Mouse (Mus musculus) kidney, embryonic 15.5 days (tissue): ENCODE measurements around the gene Ube2e1. TPM values are rescaled to one million over a fixed set of nuclear protein-coding genes. Genes with fewer than 3 reads are reported as not detected.

ENCODE experiments used
- ATAC-seq: fragments of 200-750 bp; cut with Nextera tagmentation; replicated peaks from 2 replicates; pipeline ENCODE4 v1.8.0; 2017; ENCODE audit warnings: moderate TSS enrichment; ENCODE audit not compliant: low FRiP score
- H3K27ac ChIP-seq: fragments of 300-500 bp; sonication (generic); 2 replicates; pipeline ENCODE4 v1.5.1; 2015; ENCODE audit warnings: mild to moderate bottlenecking, inconsistent platforms
- H3K27me3 ChIP-seq: fragments of 300-500 bp; sonication (generic); 2 replicates; pipeline ENCODE4 v1.6.1; 2015; ENCODE audit warnings: inconsistent platforms
- H3K36me3 ChIP-seq: fragments of 300-500 bp; sonication (generic); 2 replicates; pipeline ENCODE4 v1.6.1; 2015; ENCODE audit warnings: inconsistent platforms
- H3K4me1 ChIP-seq: fragments of 300-500 bp; sonication (generic); 2 replicates; pipeline ENCODE4 v1.6.1; 2015; ENCODE audit warnings: inconsistent platforms
- H3K4me2 ChIP-seq: fragments of 300-500 bp; sonication (generic); 2 replicates; pipeline ENCODE4 v1.6.1; 2015; ENCODE audit warnings: moderate library complexity, mild to moderate bottlenecking, inconsistent platforms
- H3K4me3 ChIP-seq: fragments of 300-500 bp; sonication (generic); replicated peaks from 2 replicates; pipeline ENCODE4 v1.5.1; 2015; ENCODE audit warnings: mild to moderate bottlenecking, inconsistent platforms
- H3K9ac ChIP-seq: fragments of 300-500 bp; sonication (generic); 2 replicates; pipeline ENCODE4 v1.6.1; 2015; ENCODE audit warnings: mild to moderate bottlenecking, inconsistent platforms
- H3K9me3 ChIP-seq: fragments of 300-500 bp; sonication (generic); replicated peaks from 2 replicates; pipeline ENCODE4 v1.6.1; 2016; ENCODE audit warnings: inconsistent platforms
- WGBS: fragments of 180-500 bp; shearing (Covaris S2); methylation state at CpG from one replicate; pipeline ENCODE4 v1.1.7; 2015; ENCODE audit warnings: mixed read lengths; 5-methylcytosine and 5-hydroxymethylcytosine counted together
- polyA plus RNA-seq: library from polyadenylated mRNA; unstranded; fragments of >200 nt; fragmentation: Nextera tagmentation; extraction: Ambion mirVana; gene quantifications from 2 replicates; pipeline ENCODE4 v1.2.1, GENCODE M21; 2015

Gene Ube2e1
- polyA plus RNA-seq, 1 experiment from 2014 or later: 140 TPM

DNA sequence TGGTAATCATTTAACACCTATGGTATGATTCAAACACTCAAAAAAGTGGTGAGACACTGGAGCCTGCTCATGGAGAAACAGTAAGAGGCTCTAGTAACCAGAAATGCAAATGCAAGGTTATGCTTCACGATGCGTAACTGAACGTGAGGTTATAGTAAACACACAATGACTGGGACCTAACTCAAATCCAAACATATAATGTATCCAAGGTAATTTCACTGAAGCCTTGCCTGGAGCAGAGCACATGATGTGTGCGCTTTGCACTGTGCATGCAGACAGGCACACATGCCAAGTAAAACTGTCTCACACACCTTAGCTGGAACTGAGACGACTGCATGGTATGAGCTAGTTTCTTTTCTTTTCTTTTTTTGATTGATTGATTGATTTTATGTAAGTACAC is 27.5 kb downstream of the Ube2e1 start:
- no peaks in the 10 kb centered on the region for H3K27me3 ChIP-seq
- 71% methylated on average over 5 of the region's 5 CpGs for WGBS
- H3K4me1 ChIP-seq: peaks cover 5% of the 10 kb centered on the region; the same call in 1 of the 2 replicates
- H3K9ac ChIP-seq: no peak overlapping the region
- ATAC-seq: peak; percentile 77
- H3K4me2 ChIP-seq: no peak overlapping the region
- H3K9me3 ChIP-seq: no peaks in the 10 kb centered on the region
- H3K27ac ChIP-seq: 0 out of 2 replicates have a peak overlapping the region, but pooled peaks have one; percentile 32
- H3K4me3 ChIP-seq: no peak overlapping the region
- peaks cover 12% of the 10 kb centered on the region for H3K36me3 ChIP-seq

DNA sequence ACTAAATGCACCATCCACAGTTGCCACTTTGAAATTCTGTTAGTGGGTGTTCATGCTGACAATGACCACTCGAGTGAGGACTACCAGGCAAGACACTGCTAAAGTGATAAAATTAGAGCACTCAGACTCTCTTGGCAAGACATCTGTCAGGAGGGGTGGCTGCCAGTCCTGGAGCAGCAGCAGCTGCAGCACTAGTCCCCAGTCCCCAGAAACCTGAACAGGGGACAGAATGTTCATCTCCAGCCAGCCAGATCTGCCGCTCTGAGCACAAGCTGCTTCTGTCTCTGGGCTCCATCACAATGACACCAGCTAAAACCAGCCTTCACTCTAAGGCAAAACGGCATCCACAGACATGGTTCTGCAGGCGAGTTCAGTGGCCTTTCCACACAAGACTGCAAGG is 28.4 kb downstream of the Ube2e1 start:
- Histone ChIP-seq H3K9ac (0 out of 2 replicates have a peak overlapping the region, but pooled peaks have one; percentile 10), H3K4me1 (peaks cover 5% of the 10 kb centered on the region; the same call in 1 of the 2 replicates), H3K27ac (no peak overlapping the region), H3K4me3 (no peak overlapping the region), H3K36me3 (peaks cover 12% of the 10 kb centered on the region), H3K27me3 (no peaks in the 10 kb centered on the region), H3K9me3 (no peaks in the 10 kb centered on the region), H3K4me2 (no peak overlapping the region)
- no peak for ATAC-seq
- 76% methylated on average over 4 of the region's 4 CpGs for WGBS

DNA sequence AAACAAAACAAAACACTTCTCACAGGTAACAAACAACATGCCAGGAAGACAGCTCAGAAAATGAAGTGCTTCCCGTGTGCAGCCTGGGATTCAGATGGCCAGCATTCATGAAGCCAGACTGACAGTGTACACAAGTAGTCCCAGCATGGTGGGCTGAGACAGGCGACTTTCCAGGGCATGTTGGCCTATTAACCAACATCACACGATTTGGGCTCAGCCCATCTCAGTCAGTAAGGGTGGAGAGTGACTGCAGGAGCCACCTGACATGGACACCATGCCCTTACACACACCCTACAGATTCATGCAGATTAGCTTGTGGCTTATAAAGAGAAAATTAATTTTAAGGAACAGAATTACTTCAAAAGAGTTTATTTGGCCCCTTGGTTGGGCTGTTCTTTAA is 28.9 kb downstream of the Ube2e1 start:
- Histone ChIP-seq H3K9me3 (no peaks in the 10 kb centered on the region), H3K36me3 (peaks cover 12% of the 10 kb centered on the region), H3K9ac (no peak overlapping the region), H3K27ac (no peak overlapping the region), H3K27me3 (no peaks in the 10 kb centered on the region), H3K4me3 (no peak overlapping the region), H3K4me2 (no peak overlapping the region), H3K4me1 (peaks cover 5% of the 10 kb centered on the region; the same call in 1 of the 2 replicates)
- 85% methylated on average over 3 of the region's 3 CpGs for WGBS
- no peak for ATAC-seq

DNA sequence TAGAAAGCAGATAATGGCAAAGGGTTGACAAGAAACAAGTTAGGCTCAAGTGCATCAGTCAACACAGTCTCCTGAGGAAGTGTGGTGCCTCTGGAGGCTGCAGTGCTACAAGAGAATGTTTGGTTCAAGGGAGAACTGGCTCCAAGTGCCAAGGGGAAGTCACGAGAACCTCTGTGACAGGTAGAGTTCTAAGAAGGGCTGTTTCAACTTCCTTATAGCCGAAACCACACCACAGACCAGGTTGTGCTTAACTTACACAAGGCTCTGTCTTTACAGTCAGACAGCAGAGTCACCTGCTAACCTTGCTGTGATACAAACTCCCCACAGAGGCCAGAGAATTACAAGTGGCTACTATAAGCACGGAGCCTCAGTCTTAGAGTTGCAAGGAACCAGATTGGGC is 30.1 kb downstream of the Ube2e1 start:
- ATAC-seq: no peak
- WGBS: 86% methylated on average over 3 of the region's 3 CpGs
- Histone ChIP-seq H3K4me1 (peaks cover 5% of the 10 kb centered on the region; the same call in 1 of the 2 replicates), H3K27me3 (no peaks in the 10 kb centered on the region), H3K9me3 (no peaks in the 10 kb centered on the region), H3K36me3 (peaks cover 12% of the 10 kb centered on the region), H3K4me3 (no peak overlapping the region), H3K27ac (no peak overlapping the region), H3K9ac (no peak overlapping the region), H3K4me2 (no peak overlapping the region)

DNA sequence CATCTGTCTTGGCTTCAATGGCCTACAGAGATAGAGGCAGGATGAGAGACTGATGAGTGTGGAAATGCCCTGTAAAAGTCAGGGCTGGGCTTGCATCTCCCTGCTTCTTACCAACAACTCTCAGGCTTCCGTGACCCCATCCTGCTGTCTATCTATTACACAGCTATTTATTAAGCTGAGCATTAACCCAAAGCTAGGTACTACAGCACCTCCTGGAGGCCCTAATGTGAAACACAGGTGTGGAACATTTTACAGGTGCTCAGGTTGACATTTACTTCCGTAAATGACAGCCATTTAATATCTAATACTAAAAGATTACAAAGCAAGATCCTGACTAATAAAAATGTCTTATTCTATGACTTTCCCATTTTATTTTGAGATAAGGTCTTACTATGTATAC is 31.0 kb downstream of the Ube2e1 start:
- Histone ChIP-seq H3K27me3 (no peaks in the 10 kb centered on the region), H3K4me3 (no peak overlapping the region), H3K4me2 (no peak overlapping the region), H3K36me3 (peaks cover 7% of the 10 kb centered on the region), H3K9me3 (no peaks in the 10 kb centered on the region), H3K9ac (no peak overlapping the region), H3K27ac (no peak overlapping the region), H3K4me1 (peaks cover 5% of the 10 kb centered on the region; the same call in 1 of the 2 replicates)
- no peak for ATAC-seq
- WGBS: 89% methylated on average over 2 of the region's 2 CpGs

DNA sequence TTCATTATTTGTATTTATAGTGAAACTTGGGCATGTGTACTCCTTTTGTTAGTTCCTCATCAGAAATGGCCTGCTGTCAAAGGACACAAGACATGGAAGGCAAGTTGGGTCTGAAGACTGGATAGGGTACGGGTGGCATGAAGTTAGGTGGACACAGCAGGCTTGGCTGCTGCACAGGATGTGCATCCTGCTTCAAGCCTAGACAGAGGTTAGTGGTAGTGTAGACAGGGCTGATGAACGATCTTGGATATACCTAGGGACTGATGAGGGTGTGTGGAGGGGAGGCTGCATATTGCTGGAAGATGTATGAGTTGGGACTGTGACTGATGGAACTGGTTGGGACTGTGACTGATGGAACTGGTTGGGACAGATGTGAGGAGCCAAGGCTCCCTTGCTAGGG is 32.8 kb downstream of the Ube2e1 start:
- H3K9ac ChIP-seq: no peak overlapping the region
- no peak overlapping the region for H3K4me3 ChIP-seq
- H3K9me3 ChIP-seq: no peaks in the 10 kb centered on the region
- peaks cover under 1% of the 10 kb centered on the region; the same call in 1 of the 2 replicates for H3K4me1 ChIP-seq
- 89% methylated on average over 2 of the region's 2 CpGs for WGBS
- H3K27me3 ChIP-seq: no peaks in the 10 kb centered on the region
- no peak overlapping the region for H3K4me2 ChIP-seq
- no peak overlapping the region for H3K27ac ChIP-seq
- no peak for ATAC-seq
- H3K36me3 ChIP-seq: peaks cover 4% of the 10 kb centered on the region; the same call in 1 of the 2 replicates

DNA sequence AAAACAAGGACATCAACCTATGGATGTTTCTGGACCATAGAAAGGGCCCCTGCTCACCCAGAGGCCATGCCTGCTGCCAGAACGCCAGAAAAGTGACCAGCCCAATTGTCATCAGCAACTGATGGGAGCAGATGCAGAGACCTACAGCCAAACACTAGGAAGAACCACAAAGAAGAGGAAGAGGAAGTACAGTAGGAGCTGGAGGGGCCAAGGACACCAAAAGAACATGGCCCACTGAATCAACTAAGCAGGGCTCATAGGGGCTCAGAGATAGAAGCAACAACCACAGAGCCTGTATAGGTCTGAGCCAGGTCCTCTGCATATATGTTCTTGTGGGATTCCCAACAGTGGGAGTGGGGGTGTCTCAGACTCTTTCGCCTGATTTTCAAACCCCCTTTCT is 34.2 kb downstream of the Ube2e1 start:
- Histone ChIP-seq H3K9ac (no peak overlapping the region), H3K4me3 (no peak overlapping the region), H3K9me3 (no peaks in the 10 kb centered on the region), H3K36me3 (peaks cover 4% of the 10 kb centered on the region; the same call in 1 of the 2 replicates), H3K4me1 (no peaks in the 10 kb centered on the region), H3K27ac (no peak overlapping the region), H3K27me3 (no peaks in the 10 kb centered on the region), H3K4me2 (no peak overlapping the region)
- no peak for ATAC-seq
- 87% methylated on average over 2 of the region's 2 CpGs for WGBS

DNA sequence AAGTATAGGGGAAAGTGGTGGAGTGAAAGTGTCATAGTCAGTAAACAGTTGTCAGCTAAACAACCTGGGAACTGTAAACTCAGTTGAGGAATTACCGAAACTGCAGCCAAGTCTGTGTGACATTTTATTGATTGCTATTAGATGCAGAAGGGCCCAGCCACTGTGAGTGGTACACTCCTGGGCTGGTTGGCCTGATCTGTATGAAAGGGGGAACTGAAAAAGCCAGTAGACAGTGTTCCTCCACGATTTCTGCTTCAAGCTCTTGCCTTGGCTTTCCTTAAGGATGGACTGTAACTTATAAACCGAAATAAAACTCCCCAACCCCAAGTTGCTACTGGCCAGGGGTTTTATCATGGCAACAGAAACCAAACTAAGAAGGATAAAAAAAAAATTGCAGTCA is 39.1 kb downstream of the Ube2e1 start:
- Histone ChIP-seq H3K27me3 (no peaks in the 10 kb centered on the region), H3K9ac (no peak overlapping the region), H3K4me3 (no peak overlapping the region), H3K9me3 (no peaks in the 10 kb centered on the region), H3K27ac (no peak overlapping the region), H3K4me1 (no peaks in the 10 kb centered on the region), H3K4me2 (no peak overlapping the region), H3K36me3 (no peaks in the 10 kb centered on the region)
- no peak for ATAC-seq
- 81% methylated on average over 3 of the region's 3 CpGs for WGBS

DNA sequence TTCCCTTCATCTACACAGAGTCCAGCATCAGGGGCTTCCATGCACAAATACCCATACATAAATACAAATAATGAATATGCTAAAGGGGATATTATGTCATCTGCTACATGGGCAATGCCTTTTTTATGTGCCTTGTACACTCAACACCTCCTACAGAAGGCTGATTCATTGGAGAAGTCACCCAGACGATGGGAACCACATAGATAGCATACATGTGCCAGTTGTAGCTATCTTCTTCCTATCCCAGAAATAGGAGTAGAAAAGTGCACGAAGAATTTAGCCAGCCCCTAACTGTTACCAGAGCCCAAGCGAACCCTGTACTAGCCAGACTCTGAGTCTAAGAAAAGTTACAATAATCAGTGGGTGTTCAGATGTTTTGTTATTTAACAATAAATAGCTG is 39.5 kb downstream of the Ube2e1 start:
- Histone ChIP-seq H3K4me3 (no peak overlapping the region), H3K27ac (no peak overlapping the region), H3K27me3 (no peaks in the 10 kb centered on the region), H3K9me3 (no peaks in the 10 kb centered on the region), H3K9ac (no peak overlapping the region), H3K4me2 (no peak overlapping the region), H3K36me3 (no peaks in the 10 kb centered on the region), H3K4me1 (no peaks in the 10 kb centered on the region)
- ATAC-seq: no peak
- 91% methylated on average over 3 of the region's 3 CpGs for WGBS

DNA sequence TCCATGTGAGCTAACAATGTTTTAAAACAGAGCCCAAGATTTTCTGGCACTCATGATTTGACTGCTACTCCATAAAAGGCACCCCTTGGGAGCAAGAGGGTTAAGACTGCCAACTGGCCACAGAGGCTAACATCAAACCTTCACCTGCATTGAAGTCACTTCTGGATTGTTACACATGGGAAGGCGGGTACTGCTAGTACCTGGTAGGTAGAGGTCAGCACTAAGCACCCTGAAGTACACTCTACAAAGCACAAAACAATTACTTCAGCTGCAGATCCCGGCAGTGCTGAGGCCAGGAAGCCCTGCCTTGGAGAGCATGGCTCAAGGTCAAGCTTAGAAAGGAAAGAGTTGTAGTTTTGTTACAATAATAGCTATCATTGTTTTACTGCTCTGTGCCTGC is 44.3 kb downstream of the Ube2e1 start:
- H3K4me1 ChIP-seq: no peaks in the 10 kb centered on the region
- H3K9ac ChIP-seq: no peak overlapping the region
- no peak overlapping the region for H3K4me3 ChIP-seq
- ATAC-seq: no peak
- peaks cover 16% of the 10 kb centered on the region for H3K36me3 ChIP-seq
- H3K9me3 ChIP-seq: no peaks in the 10 kb centered on the region
- H3K4me2 ChIP-seq: no peak overlapping the region
- no peaks in the 10 kb centered on the region for H3K27me3 ChIP-seq
- WGBS: 68% methylated on average over 2 of the region's 2 CpGs
- H3K27ac ChIP-seq: no peak overlapping the region

DNA sequence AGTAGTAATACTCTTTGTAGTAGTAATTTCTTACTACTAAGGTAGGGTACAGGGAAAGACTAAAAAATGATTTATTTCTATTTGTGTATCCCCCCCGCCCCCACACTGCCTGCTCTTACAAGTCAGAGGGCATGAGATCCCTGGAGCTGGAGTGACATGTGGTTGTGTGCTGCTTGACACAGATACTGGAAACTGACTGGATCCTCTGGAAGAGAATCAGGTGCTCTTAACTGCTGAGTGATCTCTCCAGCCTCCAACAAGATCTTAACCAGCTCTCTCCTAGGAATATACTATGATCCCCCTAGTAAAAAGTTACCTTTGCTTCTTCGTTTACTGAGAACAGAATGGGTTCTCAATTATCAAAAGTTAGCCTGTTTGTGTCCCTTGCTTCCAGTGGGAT is 45.2 kb downstream of the Ube2e1 start:
- WGBS: 92% methylated on average over 2 of the region's 2 CpGs
- H3K9me3 ChIP-seq: no peaks in the 10 kb centered on the region
- no peak for ATAC-seq

DNA sequence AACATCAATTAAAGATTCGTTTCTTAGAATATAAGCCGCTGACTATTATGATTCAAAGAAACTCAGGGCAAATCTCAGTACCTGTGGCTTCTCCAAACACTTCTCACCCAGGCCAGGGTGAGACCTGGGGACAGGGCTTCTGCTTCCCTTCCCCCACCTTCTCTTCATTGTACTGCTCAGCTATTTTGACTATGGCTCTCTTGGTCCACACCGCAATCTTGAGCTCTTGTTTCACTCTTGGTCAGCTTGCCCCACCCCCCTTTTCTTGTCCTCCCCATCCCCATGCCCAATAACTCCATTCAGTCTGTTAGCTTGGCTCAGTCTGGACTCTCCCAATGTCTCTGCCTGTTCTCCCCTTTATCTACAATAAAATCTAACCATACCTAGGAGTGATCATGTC is 46.2 kb downstream of the Ube2e1 start:
- H3K4me2 ChIP-seq: no peak overlapping the region
- no peak overlapping the region for H3K4me3 ChIP-seq
- no peaks in the 10 kb centered on the region for H3K4me1 ChIP-seq
- no peak overlapping the region for H3K9ac ChIP-seq
- H3K27me3 ChIP-seq: no peaks in the 10 kb centered on the region
- H3K9me3 ChIP-seq: no peaks in the 10 kb centered on the region
- WGBS: 82% methylated on average over 3 of the region's 3 CpGs
- no peak overlapping the region for H3K27ac ChIP-seq
- no peak for ATAC-seq
- peaks cover 32% of the 10 kb centered on the region for H3K36me3 ChIP-seq

More for the DNA sequence above, 45.2 kb downstream of the Ube2e1 start:
- Histone ChIP-seq H3K4me1 (no peaks in the 10 kb centered on the region), H3K4me2 (no peak overlapping the region), H3K9ac (no peak overlapping the region), H3K36me3 (peaks cover 26% of the 10 kb centered on the region), H3K27ac (no peak overlapping the region), H3K27me3 (no peaks in the 10 kb centered on the region), H3K4me3 (no peak overlapping the region)

DNA sequence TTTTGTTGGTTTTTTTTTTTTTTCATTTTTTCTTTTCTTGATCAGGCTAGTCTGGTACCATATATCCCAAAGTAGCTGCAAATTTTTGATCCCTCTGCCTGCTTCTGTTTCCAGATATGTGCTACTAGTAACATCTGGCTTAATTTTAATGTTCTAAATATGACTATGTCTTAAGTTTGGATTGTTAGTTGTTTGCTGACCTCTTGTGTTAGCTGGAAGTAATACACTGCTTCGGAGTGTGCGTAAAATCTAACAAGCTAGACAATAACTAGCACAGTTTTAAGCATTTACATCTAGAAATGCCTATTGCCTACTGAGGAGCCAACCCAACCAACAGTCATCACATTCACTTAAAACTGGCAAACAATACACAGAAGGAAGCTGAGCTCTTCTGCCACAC is 47.1 kb downstream of the Ube2e1 start:
- Histone ChIP-seq H3K36me3 (peaks cover 40% of the 10 kb centered on the region), H3K4me1 (no peaks in the 10 kb centered on the region), H3K27me3 (no peaks in the 10 kb centered on the region), H3K4me3 (no peak overlapping the region), H3K9ac (no peak overlapping the region), H3K4me2 (no peak overlapping the region), H3K27ac (no peak overlapping the region), H3K9me3 (no peaks in the 10 kb centered on the region)
- ATAC-seq: no peak
- 88% methylated on average over 2 of the region's 2 CpGs for WGBS
